Mouse (Mus musculus) lung, postnatal 14 days (tissue): ENCODE data around the gene B4galt1.

Experiments
- DNase-seq: peaks from one replicate; pipeline ENCODE4 v3.0.0; 2021

B4galt1 gene

DNA sequence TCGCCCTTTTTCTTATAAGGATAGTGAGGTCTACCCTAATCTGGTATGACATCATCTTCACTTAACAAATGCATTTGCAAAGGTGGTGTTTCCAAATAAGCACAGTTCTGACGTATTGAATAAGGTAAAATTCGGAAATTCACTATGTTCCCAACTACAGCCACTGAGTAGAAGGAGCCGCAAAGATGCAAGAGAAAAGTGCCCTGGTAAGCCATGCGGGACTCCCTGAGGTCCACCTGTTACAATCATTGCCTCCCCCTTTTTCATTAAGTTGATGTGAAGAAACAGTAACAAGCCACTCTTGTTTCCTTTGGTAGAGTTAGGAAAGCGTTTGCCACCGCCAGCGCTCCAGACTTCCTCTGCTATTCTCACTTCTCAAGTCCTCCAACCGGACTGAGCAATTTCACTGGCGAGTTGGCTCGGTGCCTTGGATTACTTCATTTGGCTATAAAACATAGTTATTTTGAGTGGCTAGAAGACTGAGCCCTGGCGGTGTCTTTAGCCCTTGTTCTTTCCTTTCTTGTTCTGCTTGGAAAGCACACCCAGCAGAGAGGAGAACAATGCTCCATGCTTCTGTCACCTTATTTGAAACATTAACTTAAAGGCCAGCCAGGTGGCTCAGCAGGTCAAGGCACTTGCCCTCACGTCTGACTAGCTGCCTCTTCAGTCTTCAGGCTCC is 14.9 kb upstream of the B4galt1 start:
- peak; percentile 89 for DNase-seq

DNA sequence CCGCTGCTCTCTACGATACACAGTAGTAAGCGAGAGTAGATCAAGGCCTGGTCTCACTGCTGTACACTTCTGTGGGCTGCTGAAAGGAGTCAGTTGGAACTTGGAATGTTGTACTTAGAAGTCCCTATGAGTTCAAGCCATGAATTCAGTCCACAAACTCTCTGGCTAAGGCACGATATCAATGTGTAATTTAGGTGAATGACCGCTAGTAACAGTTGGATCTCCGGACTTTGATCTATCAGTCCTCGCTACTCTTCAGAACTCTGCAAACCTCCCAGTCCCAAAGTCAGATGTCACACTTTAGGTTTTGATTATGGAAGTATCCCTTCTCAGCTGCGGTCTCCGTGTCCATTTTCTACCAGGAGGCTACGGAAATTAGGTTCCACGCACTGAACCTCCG is 10.6 kb upstream of the B4galt1 start:
- no peak for DNase-seq

DNA sequence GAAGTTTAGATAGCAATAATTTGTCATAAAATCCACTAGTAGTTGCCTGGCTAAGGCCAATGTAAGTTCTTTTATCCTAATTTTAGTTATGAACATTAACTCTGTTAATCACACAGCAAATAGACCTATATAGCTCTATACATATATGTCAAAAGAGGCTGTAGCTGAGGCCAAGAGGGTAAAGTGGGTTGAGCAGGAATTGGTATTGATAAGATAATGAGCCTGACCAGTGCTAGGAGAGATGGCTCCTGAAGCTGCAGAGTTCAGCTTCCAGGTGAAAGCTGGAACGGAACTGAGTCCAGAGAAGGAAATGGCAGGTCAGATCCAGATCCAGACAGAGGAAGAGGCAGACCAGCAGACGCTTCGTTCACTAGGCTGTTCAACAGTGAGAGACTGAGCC is 9.5 kb upstream of the B4galt1 start:
- no peak for DNase-seq

DNA sequence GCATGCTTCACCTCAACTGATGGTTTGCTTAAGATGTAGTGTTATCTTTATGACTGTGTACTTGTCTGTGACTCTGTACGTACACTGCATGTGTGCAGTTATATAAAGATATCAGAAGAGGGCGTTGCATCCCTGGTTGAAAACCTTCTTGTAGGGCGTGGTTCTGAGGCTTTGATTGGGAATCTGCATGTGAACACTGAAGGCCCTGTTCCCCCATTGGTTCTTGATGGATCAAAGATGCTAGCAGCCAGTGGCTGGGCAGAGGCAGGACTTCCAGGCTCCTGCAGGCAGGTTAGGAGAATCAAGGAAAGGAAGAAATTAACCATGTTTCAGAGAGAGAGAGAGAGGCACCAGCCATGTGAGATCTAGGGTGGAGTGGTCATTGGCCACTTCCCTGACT is 7.3 kb upstream of the B4galt1 start:
- DNase-seq, result no peak

DNA sequence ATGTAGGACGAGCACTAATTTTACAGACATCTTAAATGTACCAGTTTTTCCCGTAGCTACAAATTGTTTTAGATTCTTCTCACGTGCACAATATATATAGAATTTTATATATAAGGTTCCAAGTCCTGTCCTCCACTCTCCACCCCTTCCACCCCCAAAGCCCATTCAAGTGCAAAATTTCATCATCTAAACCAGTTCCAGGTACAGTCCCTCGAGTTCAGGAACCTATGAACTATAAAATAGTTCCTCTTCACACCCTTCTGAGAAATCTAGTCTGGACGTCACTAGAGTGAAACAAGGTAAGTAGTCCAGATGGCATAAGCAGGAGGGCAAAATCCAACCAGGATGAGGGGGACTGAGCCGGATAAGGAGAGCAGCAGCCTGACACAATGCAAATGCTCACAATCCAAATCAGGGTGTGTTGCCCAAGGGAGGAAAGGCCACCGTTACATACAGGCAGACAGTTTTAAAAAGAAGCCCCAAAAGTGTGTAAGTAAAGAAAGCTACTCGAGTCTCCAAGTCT is 4.1 kb upstream of the B4galt1 start:
- DNase-seq, result no peak

DNA sequence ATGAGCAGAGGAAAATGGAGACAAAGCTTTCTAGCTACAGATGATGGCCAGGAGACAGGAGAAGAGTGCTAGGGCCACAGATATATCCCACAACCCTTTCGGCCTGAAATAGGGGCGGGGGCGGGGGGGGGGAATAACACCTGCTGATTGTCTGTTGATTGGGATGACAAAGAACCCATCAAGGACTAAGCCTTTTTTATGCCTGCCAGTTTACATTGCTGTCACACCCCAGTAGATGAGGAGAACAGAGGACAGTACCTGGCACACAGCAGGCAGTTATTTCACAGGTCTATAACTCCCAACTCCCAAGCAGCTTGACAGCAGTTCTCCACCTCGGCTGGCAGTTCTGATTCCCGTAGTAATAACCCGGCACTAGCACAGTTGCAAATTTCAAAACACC is 2.8 kb upstream of the B4galt1 start:
- no peak for DNase-seq

DNA sequence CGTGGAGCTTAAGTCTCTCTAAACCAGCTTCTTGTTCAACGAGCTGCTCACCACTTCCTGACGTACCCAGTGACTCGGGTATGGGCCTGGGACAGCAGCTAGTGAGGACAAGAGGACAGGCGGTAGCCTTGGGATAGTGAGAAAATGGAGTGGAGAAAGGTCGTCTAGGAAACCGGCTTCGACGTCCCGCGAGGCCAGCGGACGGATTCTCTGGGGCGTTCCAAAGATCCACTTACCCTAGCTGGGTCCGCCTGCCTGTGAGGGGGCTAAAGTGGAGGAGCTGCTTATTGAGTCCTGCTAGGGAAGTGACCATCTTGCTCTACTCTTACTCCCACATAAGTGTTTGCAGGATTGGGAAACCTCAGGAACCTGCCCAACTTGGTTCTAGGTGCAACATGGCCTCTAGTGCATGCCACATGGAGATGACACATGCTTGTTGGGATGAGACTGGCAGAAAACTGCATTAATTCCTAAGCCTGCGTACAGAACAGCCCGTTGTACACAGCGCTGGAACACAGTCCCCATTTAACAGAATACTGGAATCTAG is 655 bp upstream of the B4galt1 start:
- DNase-seq, result no peak

DNA sequence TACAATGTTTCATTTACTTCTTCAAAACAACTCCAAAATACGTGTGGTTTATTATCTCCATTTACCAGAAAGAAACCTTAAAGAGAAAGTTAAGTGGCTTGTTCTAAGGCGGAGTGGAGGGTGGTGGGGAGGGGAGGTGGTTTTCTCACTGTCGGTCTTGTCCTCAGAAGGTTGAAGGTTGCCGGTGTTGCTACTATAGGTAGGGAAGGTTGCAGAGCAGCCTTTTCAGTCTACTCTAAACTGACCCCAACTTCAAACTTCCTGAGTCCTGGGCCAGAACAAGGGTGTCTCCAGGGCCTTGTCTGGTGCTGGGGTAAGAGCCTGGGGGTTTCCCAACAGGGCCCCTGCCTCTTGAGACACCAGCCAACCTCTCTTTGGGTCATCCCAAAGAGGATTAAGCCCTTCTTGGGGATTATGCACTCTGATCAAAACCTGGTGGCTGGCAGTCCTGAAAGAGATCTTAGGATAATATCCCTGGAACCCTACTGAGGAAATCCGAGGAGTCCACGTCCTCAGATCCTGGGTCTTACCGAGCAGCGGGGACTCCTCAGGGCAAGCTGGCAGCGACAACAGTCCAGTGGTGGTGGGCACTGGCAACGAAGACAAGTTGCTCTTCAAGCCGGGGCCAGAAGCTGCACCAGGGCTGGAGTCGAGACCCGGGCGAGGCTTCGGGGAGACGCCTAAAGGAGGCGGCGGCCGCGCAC is 792 bp downstream of the B4galt1 start:
- DNase-seq, result no peak

DNA sequence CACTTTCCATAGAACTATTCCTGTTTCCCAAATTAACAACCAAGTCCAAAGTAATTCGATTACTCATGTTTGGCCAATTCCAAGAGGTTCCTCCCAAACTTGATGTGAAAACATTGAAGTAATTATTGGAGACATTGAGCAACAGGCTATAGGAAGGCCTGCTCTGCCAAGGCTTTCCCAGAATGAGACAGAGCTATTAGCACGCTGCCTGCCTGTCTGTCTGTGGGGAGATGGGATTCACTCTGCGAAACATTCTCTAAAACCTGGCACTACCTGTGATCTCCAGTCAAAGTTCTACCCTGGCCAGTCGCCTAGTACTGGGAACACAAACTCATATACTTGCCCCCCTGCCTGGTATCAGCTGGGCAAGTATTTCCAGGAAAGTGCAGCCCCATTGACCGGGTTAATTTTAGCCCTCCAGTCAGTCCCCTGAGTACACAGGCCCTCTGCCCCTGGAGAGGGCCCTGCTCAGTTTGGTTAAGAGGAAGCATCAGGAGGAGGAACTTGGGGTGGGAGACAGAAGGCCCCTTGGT is 1.5 kb downstream of the B4galt1 start:
- no peak for DNase-seq

DNA sequence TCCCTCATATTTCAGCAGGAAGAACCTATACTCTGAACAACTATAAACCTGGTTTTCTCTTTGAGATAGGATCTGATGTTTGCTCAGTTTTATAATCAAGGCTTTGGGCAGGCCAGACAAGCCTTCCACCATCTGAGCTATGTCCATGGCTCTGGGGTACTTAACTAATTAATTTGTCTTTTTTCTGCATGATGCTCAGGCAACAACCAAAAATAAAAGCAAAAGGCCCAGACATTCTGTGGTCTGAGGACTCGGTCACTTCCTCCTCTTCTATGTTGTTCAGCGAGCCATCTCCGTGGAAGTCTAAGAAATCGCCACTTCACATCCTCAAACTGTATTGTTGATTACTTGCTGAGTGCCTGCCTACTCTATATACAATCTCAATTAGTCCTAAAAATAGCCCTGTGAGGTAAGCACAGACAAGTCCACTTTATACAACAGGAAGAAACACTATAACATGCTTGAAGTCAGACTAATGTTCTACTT is 2.0 kb downstream of the B4galt1 start:
- no peak for DNase-seq

DNA sequence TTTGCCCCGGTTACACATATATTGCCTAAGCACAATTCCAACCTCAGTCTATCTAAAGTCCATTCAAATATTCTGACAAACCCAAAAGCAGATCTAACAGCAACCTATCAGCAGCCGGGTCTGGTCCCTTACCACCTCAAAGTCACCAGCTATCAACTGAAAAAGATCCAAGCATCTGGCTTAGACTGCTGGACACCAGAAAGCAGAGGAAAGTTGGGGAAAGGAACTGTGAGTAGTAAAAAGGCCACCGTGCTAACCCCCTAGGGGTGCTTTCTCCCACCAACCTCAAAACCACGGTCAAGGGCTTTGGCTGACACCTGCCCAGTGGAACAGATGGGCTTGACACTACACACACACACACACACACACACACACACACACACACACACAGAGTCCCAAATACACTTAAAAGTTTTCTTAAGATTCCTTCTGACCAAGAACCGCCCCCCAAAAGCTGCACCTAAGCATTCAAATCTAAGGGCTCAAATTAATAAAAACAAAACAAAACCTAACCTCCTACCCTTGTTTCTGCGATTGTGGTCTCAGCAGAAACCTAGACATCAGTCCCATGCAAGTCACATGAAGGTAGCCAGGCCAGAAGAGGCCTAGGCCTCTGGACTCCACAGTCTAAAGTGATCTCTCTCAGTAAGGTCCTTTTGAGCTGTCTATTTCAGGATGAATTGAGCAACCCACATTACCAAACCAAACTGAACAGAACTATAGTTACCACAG is 2.6 kb downstream of the B4galt1 start:
- no peak for DNase-seq

DNA sequence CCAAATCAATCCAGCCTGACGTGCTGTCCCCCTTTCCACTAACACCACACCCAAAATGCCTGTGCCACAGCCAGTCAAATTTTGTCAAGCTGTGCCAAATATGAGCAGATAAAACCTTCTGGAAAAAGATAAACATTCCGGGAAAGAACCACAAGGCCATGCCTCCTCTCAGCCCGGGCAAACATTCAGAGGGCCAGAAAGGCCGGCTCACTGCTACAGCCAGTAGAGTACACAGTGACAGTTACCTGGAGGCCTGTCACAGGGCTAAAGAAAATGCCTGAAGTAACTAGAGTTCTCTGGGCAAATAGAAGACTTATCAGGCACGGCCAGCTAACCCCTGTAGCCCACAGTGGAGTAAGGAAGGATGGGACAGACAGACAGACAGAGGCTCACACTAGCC is 3.2 kb downstream of the B4galt1 start:
- no peak for DNase-seq

DNA sequence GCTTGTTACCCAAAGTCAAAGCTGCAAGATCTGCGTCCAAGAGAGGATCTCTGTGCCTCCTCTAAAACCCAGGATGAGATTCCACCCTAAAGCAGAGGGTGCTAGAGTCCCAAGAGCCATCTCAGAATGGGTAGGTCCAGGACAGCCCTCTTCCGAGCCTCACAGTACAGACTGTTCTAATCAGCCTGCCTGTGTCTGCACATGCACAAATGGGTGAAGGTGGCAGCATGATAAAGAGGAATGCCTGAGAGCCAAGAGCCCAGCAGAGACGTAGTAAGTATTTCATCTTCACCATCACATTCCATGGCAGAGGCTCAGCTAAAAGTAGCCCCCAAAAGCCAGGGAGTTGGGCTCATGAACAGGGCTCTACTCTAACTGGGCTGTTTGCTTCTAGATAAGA is 4.3 kb downstream of the B4galt1 start:
- no peak for DNase-seq

DNA sequence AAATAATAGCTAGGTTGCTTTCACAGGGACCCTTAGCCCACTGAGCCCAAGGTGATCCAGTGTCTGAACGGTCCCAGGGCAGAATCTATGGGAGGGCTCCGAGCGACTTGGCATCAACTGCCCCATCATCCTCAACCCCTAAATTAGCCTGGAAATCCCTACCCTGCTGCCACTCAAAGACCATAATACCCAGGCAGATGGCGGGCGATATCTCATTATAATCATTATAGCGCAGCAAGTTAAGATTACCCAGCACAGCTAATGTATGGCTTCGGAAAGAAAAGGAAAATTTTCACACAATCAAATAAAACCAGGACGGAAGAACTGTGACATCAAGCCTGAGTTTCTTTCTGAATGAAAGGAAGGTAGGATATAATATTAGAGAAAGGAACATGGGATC is 5.6 kb downstream of the B4galt1 start:
- no peak for DNase-seq

DNA sequence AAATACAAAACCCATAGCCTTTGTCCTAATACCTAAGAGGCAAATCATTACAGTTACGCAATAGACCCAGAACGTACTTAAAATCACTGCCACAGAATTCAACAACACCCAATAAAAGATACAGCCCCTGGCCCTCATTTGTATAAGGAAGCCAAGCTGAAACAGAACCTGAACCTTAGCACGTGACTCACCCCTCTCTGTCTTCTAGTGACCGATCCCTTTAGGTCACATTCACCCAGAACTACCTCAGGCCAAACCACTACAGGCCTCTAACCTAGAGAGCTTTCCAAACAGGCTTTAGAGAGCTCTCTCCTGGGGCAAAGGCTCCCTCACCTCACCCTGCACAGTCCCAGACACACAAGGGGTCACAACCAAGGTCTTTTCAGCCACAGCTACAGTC is 6.6 kb downstream of the B4galt1 start:
- DNase-seq, result no peak

DNA sequence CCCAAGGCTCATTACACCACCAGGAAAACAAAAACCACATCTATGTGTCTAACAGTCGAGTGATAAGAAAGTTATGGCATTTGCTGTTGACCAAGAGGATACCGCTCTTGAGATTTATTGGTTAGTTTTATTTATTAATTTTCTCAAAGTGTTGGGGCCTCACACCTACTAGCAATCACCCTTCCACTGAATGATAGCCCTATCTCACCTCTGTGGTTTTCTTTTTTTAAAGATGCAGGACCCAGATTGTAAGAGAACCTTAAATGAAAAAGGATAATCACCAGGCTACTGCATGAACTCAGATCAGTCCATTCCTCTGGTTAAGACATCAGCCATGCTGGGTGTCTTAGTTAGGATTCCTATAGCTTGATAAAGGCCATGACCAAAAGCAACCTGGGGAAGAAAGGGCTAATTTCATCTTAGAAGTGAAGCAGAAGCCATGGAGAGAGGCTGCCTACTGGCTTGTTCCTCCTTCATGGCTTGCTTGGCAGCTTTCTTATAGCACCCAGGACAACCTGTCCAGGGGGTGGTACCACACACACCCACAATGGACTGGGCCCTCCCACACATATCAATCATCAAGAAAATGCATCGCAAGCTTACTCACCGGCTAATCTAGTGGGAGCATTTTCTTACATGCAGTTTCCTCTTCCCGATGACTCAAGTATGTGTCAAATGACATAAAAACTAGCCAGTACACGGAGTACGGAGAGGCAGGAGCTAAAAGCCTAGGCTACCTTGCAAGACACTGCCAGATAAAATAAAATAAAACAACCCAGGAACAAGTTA is 7.5 kb downstream of the B4galt1 start:
- DNase-seq, result no peak

DNA sequence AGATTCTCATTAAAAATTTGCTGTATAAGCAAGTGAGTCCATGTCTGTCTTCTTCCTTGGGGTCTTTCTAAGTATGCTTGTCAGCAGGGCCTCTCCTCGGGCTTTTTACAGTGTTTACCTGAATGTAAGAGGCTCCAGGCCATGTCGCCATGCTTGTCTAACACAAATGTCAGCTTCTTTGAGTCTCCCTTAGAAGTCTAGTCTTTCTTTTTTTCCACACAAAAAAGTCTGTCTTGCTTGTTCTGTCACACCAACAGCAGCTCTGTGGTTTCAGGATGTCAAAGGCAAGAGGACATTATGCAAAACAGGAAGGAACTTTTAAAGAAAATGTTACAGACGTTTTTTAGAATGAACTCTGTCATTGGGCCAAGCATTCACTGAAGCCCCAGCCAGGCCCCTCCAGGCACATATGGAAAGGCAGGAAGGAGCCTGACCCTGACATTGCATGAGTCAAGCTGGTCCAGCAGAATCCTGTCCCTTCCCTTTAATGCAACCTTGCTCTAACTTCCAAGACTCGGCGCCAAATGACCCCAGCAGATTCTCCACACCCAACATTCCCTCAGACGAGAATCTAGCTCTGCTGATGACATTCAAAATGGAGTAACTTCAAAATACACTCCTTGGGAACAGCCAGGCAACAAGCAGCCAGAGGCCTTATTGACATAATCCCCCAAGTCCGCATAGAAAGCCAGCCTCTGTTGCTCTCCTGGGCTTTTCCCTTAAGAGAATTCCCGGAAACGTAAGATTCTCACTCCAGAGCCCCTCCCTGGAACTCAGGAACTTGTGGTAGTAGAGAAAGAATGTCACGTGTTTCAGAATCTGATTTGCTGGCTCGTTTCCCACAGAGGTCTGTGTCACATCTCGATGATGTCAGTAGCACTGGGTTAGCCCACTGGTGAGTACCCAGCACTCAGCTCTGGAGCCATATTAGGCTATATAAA is 8.7 kb downstream of the B4galt1 start:
- DNase-seq, result peak; percentile 81

DNA sequence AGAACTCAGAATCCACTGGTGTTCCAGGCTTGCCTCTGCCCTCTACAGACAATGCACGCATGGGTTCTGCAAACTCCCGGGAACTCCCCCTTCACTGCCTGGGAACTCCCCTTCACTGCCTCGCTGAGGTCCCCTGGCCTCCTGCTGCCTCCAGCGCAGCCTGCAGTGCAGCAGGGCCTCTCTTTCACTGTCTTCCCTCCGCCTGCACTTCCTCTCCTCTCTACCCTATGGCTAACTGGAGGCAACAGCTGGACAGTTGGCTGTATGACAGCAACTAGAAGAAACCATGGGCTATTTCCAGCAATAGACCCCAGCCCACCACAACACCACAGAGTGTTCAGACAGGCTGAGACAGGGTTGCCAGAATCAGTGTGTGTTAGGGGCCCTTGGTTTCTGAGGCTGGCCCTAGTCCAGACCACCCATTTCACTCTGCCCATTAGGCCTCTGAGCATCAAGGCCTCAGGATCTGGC is 9.5 kb downstream of the B4galt1 start:
- DNase-seq, result peak; percentile 53

DNA sequence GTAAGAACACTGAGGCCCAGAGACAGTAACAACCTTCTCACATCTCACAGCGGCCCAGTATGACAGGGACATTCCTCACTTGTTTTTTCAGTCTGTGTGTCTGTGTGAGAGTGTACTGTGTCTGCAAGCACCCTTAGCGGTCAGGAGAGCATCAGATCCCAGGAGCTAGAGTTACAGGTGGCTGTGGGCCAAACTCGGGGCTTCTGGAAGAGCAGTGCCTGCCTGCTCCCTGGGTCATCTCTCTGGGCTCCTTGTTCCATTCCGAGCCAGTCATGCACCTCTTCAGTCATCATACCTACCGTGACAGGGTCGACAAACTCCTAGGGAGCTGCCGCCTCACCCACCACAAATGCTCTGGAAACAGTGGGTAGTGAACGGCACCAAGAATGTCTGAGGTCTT is 10.1 kb downstream of the B4galt1 start:
- DNase-seq, result no peak

DNA sequence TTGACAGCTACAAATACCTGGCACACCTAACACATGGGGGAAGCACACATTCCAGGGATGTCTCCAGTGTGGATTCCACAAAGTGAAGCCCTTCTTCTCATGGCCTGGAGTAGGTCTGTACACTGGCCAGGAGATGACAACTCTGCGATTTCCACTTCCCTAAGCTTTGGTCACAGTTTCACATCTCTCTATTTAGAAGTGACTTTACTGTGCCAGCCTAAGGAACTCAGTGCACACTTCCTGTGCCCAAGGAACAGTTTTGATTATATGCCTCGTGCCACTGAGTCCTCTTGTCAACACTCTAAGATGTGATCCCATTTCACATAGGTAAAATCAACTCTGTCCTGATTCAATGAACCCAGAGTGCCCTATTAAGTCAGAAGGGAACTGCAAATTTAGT is 13.4 kb downstream of the B4galt1 start:
- DNase-seq, result no peak

DNA sequence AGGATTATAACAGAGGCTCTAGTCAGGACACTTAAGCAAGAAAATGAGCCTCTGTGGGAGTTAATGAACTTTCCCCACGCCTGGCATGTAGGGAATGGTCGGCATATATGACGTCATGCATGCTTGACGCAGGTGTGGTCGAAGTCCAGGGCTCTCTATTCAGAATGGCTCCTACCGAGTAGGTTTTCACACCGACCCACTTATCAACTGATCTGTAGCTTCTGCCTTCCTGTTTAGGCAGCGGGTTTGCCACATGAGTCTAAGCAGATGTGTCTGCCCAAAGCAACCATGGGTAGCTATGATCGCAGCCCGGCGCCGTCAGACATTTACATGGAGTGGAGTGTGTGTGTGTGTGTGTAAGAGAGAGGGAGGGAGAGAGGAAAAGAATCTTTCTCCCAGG is 14.6 kb downstream of the B4galt1 start:
- DNase-seq, result no peak
